Mouse (Mus musculus): ENCODE data around the gene Tmem235.

- no peak for TF ChIP-seq CTCF (IDR thresholded peaks at IDR 0.05)
- no peak for TF ChIP-seq POLR2A (IDR thresholded peaks at IDR 0.05; ENCODE audit: insufficient read depth, low read depth, low read length)
Measured at GRCm38 (mm10) chr11:117825333-117826101, 35.0 kb upstream of the Tmem235 start, which contains the start of the genes Afmid and Tk1.
